Mouse (Mus musculus): ENCODE results near the gene Cdx2. TPM values are rescaled to one million over a fixed set of nuclear protein-coding genes. Genes with fewer than 3 reads are reported as not detected.

The Cdx2 gene
- total and polyA plus RNA-seq, 3 experiments = not detected

DNA sequence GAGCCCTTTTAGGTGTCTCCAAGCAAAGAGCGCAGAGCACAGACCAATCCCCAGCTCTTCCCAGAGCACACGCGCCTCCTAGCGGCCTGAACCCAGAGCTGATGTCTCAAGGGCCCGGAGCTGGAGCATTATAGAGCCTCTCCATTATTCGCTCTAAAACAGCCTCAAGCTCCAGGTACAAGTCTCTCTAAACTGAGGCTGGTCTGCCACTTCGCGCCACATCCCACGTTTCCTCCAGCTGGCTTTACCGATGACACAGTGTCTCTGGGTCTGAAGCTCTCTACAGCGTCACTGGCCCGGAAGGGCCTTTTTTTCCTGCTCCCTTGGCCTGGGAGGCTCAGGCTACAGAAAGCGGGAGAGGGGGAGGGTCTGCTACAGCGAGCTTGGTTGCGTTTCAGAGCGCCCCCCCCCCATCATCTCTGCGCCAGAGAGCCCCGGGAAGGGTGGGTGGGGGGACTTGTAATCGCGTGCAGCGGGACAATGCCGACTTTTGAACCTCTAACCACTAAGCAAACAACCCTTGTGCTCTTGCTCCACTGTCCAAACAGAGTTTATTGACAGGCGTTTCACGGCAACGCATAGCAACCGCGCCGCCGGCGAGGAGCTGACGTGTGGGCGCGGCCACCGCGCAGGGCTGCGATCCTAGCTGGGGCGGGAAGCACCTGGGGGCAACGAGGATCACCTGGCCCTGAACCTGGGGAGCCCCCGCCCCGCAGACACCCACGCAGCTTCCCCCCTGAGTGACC lies 7.6 kb downstream of the Cdx2 start (continued):
- TF ChIP-seq JUN (IDR thresholded peaks at IDR 0.05; ENCODE audit: insufficient read depth, low read depth, low read length) (no peak), PAX5 (IDR thresholded peaks at IDR 0.05; ENCODE audit: low read length) (no peak), NRF1 (IDR thresholded peaks at IDR 0.05; ENCODE audit: low read depth, low read length) (no peak), CHD1 (IDR thresholded peaks at IDR 0.05; ENCODE audit: low read depth, low read length) (no peak), EP300 (IDR thresholded peaks at IDR 0.05; ENCODE audit: low read length) (no peak), JUND (conservative IDR thresholded peaks at IDR 0.05; ENCODE audit: low read depth, low read length) (no peak), ZMIZ1 (IDR thresholded peaks at IDR 0.05; ENCODE audit: low read depth, low read length) (no peak), MXI1 (IDR thresholded peaks at IDR 0.05; ENCODE audit: low read depth, low read length) (peak; percentile 17; the same call in 1 of the 2 replicates), USF1 (IDR thresholded peaks at IDR 0.05; ENCODE audit: low read depth, low read length) (no peak), KAT2A (IDR thresholded peaks at IDR 0.05; ENCODE audit: insufficient replicate concordance, low read length) (no peak), ZC3H11A (IDR thresholded peaks at IDR 0.05; ENCODE audit: low read depth, low read length) (no peak), POLR2A (IDR thresholded peaks at IDR 0.05; ENCODE audit: low read depth, low read length) (no peak), USF2 (conservative IDR thresholded peaks at IDR 0.05; ENCODE audit: low read depth, low read length) (no peak)

DNA sequence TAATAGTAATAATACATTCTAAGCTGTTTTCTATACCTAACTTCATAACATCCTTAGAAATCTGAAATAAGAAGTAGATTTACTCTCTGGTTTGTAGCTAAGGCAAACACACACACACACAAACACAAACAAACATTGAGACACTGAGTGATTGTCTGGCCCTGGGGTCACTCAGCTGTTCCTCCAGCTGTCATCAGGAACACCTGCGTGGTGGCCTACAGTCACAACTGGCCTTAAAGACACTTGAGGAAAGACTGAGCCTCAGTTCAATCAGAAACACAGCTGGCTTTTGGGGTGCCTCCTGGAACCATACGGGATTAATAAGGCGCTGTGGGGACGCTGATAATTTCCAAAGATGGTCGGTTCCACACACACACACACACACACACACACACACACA lies 9.8 kb downstream of the Cdx2 start:
- Histone ChIP-seq H3K4me3 (replicated peaks in 1 of 3; ENCODE audit: low read depth in 2 of 3, low read length in 2 of 3, poor library complexity in 1 of 3) (no peak overlapping the region), H3K4me1 (ENCODE audit: control insufficient read depth in 1 of 2, insufficient read depth in 2 of 2) (peaks cover 3 to 18% of the 10 kb centered on the region in 2 experiments; a peak in 2 of 4 replicates), H3K27ac (ENCODE audit: insufficient read depth, low read depth) (no peak overlapping the region), H3K9ac (ENCODE audit: insufficient read depth, low read depth) (no peak overlapping the region), H3K9me3 (replicated peaks; ENCODE audit: low read length) (no peaks in the 10 kb centered on the region), H3K36me3 (replicated peaks in 1 of 2; ENCODE audit: control insufficient read depth in 1 of 2, insufficient read depth in 1 of 2, low read length in 1 of 2) (no peaks in the 10 kb centered on the region), H3K27me3 (replicated peaks) (peaks cover 66% of the 10 kb centered on the region), H3K4me2 (ENCODE audit: insufficient read depth, low read depth, poor library complexity, severe bottlenecking) (no peak overlapping the region), H3K79me2 (replicated peaks; ENCODE audit: control insufficient read depth, extremely low read depth, insufficient read depth, poor library complexity, severe bottlenecking) (no peaks in the 10 kb centered on the region)
- no peak for DNase-seq (ENCODE audit: extremely low read depth)
- dilution Hi-C loops (cut with MboI; ENCODE audit: extremely low pct_ligation_motif_present, extremely low pct_unique_long_range_greater_than_20kb, low sequenced_read_pairs) = no loop called here
- in situ Hi-C loops (cut with MboI; ENCODE audit: low pct_ligation_motif_present, low pct_unique_long_range_greater_than_20kb, low sequenced_read_pairs) = no loop called here
- TF ChIP-seq NRF1 (IDR thresholded peaks at IDR 0.05; ENCODE audit: low read depth, low read length) (no peak), IRF4 (IDR thresholded peaks at IDR 0.05; ENCODE audit: low read depth, low read length) (no peak), ETS1 (conservative IDR thresholded peaks at IDR 0.05; ENCODE audit: low read depth, low read length) (no peak), POLR2AphosphoS2 (IDR thresholded peaks at IDR 0.05; ENCODE audit: low read depth, low read length) (no peak), CHD2 (IDR thresholded peaks at IDR 0.05; ENCODE audit: low read length) (no peak), EP300 (IDR thresholded peaks at IDR 0.05; ENCODE audit: low read length) (no peak), SIN3A (IDR thresholded peaks at IDR 0.05; ENCODE audit: low read length) (no peak), MAZ (IDR thresholded peaks at IDR 0.05; ENCODE audit: low read depth, low read length) (no peak), MXI1 (IDR thresholded peaks at IDR 0.05; ENCODE audit: low read depth, low read length) (no peak), ZMIZ1 (IDR thresholded peaks at IDR 0.05; ENCODE audit: low read depth, low read length) (no peak), JUND (conservative IDR thresholded peaks at IDR 0.05; ENCODE audit: low read depth, low read length) (no peak), E2F4 (IDR thresholded peaks at IDR 0.05; ENCODE audit: insufficient replicate concordance, low read depth, low read length) (no peak), RCOR1 (conservative IDR thresholded peaks at IDR 0.05; ENCODE audit: low read depth, low read length) (no peak), SMC3 (IDR thresholded peaks at IDR 0.05; ENCODE audit: low read depth, low read length) (no peak), MAX (IDR thresholded peaks at IDR 0.05; ENCODE audit: low read length) (no peak), NELFE (IDR thresholded peaks at IDR 0.05; ENCODE audit: low read depth, low read length) (no peak), ZNF384 (IDR thresholded peaks at IDR 0.05; ENCODE audit: low read depth, low read length) (no peak)
